Mouse (Mus musculus) naive thymus-derived CD4-positive, alpha-beta T cell, adult 5 months (primary cell): ENCODE data around the gene Hoxd13. TPM values are rescaled to one million over a fixed set of nuclear protein-coding genes. Genes with fewer than 3 reads are reported as not detected.

Experiments used
- polyA plus RNA-seq: library from polyadenylated mRNA; unstranded; fragments of 100-300 nt; shearing (Covaris generic); gene quantifications from one replicate; pipeline ENCODE4 v1.2.1, GENCODE M21; 2017

Hoxd13 gene
- not detected for polyA plus RNA-seq

DNA sequence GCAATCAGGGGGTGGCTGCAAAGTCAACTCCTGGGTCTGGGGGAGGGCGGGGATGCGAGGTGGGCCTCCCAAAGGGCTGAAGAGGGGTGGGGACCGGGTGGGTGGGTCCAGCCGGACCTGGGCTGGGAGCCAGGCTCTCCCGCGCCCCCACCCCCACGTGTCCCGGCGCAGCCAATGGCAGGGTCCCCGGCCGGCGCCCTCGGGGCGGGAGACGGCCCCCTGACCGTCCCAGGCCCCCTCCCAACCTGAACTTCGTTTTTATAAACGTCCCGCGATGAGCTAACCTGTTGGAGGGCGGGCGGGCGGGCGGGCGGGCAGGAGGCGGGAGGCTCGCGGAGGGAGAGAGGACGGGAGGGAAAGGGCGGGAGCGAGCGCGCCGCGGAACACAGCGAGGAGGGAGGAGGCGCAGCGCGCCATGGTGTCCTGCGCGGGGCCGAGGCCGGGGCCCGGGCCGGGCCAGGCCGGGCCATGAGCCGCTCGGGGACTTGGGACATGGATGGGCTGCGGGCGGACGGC is at the start of gene Hoxd13:
Gene Hoxd13 (plus strand): TSS at position 469 of the 516 bp plus-strand sequence.

GRCm38 (mm10) chr2:74659507-74660005 is 8.6 kb upstream of the Hoxd13 start, which contains the start of gene Evx2:
Gene Evx2 (minus strand): TSS chr2:74659557.

DNA sequence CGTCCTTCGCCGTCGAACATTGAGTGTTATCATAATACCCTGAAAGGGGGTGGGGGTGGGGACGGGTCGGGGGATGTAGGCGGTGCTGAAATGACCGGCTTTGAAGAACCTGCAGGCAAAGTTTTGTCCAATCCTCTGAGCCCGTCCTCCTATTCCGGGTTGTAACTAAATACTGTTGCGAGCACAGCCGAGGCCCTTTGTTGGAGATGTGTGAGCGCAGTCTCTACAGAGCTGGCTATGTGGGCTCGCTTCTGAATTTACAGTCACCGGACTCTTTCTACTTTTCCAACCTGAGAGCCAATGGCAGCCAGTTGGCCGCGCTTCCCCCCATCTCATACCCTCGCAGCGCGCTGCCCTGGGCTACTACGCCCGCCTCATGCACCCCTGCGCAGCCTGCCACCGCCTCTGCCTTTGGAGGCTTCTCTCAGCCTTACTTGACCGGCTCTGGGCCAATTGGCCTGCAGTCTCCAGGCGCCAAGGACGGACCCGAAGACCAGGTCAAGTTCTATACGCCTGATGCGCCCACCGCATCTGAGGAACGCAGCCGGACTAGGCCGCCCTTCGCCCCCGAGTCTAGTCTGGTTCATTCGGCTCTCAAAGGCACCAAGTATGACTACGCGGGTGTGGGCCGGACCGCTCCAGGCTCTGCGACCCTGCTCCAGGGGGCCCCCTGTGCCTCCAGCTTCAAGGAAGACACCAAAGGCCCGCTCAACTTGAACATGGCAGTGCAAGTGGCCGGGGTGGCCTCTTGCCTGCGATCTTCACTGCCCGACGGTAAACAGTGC is 7.0 kb downstream of the Hoxd13 start, which contains the start of gene Hoxd12:
Gene Hoxd12 (plus strand): TSS at position 133 of the 785 bp plus-strand sequence.

GRCm38 (mm10) chr2:74678891-74679595 is 10.9 kb downstream of the Hoxd13 start, which contains the start of gene Hoxd11:
Gene Hoxd11 (plus strand): TSS chr2:74679557.

GRCm38 (mm10) chr2:74691022-74691951 is 23.2 kb downstream of the Hoxd13 start, which contains the start of gene Hoxd10:
Gene Hoxd10 (plus strand): TSS chr2:74691924.

DNA sequence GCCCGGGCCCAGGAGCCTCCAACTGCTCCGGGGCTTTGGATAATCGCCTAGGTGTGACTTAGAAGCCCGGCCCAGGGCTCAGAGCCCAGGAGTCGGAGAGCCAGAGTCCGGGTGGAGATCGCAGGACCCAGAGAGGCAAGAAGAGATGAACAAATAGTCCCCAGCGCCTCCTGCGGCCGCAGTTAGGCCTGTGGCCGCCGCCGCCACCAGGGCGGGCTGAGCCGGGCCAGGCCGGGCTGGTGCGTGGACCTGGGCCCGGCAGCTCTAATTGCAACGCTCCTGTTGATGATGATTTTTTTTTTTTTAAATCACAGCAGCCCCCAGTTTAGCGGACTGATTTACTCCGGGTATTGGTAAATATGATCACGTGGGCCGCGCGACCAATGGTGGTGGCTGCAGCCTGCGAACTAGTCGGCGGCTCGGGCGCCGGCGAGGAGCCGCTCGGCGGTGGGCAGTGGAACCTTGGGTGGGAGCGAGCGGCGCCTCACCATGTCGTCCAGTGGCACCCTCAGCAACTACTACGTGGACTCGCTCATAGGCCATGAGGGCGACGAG is 29.5 kb downstream of the Hoxd13 start, which contains the start of gene Hoxd9:
Gene Hoxd9 (plus strand): TSS at position 161 of the 555 bp plus-strand sequence.

GRCm38 (mm10) chr2:74704393-74704998 is 36.4 kb downstream of the Hoxd13 start, which contains the start of gene Hoxd8:
Gene Hoxd8 (plus strand): TSS chr2:74704615.

GRCm38 (mm10) chr2:74711721-74712621 is 43.9 kb downstream of the Hoxd13 start, which contains the start of the genes Hoxd3 and Hoxd4:
Gene Hoxd3 (plus strand): TSS chr2:74711927.
Gene Hoxd4 (plus strand): TSS chr2:74711929.

Other genes with a start within 250 kb of the Hoxd13 start
- gene Lnpk, start 88.9 kb upstream of the Hoxd13 start, polyA plus RNA-seq = 28.0 TPM
- not detected for gene Evx2, start 8.8 kb upstream of the Hoxd13 start, polyA plus RNA-seq
- not detected for gene Hoxd12, start 6.7 kb downstream of the Hoxd13 start, polyA plus RNA-seq
- not detected for gene Hoxd11, start 11.2 kb downstream of the Hoxd13 start, polyA plus RNA-seq
- gene Hoxd10, start 23.6 kb downstream of the Hoxd13 start, polyA plus RNA-seq = not detected
- not detected for gene Hoxd9, start 29.4 kb downstream of the Hoxd13 start, polyA plus RNA-seq
- gene Hoxd8, start 36.3 kb downstream of the Hoxd13 start, polyA plus RNA-seq = not detected
- gene Hoxd3, start 43.6 kb downstream of the Hoxd13 start, polyA plus RNA-seq = not detected
- gene Hoxd4, start 43.6 kb downstream of the Hoxd13 start, polyA plus RNA-seq = not detected
- not detected for gene Gm28230, start 58.4 kb downstream of the Hoxd13 start, polyA plus RNA-seq
- not detected for gene Hoxd1, start 94.7 kb downstream of the Hoxd13 start, polyA plus RNA-seq
- gene Mtx2, start 157.5 kb downstream of the Hoxd13 start, polyA plus RNA-seq = 44.7 TPM